Mouse (Mus musculus): ENCODE results near the gene Polr1a. TPM values are rescaled to one million over a fixed set of nuclear protein-coding genes. Genes with fewer than 3 reads are reported as not detected.
A peak's percentile ranks its signal among the peaks of the same experiment; 100 is the strongest.

Gene Polr1a
- polyA plus RNA-seq, 2 experiments from 2014 or later, result 22.7 to 37.1 TPM

- ATAC-seq, result no peak
These were observed 41.7 kb downstream of the Polr1a start for GRCm38 (mm10) chr6:71950592-71950991.

- ATAC-seq, result no peak
These were observed 42.3 kb downstream of the Polr1a start for GRCm38 (mm10) chr6:71951192-71951591.

DNA sequence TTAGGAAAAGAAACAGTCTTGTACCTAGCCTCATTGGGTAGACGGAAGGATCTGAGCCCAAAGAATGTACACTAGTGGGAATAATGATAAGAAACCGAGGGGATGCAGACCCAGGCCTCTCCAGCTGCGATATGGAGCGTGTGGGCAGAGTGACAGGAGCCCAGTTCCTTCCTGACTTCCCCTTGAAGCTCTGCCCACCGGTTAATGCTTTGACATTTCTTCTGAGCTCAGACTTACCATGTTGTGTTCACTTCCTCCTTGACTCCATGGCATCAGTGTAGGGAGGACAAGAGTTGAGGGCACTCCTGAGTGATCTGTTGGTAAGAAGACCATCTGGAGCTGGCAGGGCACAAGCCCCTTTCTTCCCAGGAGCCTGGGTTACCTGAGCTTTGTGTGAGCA, 53.3 kb downstream of the Polr1a start:
- no peak for ATAC-seq

DNA sequence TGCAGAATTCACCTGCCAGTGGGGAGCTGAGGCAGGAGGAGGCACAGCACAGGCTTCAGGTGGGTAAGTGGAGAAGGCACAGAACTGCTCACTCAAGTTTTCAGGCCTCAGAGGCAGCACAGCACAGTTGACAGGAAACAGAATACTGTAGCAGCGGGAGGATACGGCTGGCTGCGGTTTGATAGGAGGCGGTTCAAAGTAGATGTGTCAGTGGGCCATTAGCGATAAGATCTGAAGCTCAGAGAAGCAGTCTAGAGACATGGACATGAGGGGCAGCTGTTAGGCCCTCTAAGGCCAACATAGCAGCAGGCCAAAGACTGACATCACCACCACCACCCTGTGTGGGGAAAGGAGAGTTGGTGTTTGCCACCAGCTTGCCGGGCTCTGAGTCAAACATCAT, 53.9 kb downstream of the Polr1a start:
- peak; percentile 99 for ATAC-seq

DNA sequence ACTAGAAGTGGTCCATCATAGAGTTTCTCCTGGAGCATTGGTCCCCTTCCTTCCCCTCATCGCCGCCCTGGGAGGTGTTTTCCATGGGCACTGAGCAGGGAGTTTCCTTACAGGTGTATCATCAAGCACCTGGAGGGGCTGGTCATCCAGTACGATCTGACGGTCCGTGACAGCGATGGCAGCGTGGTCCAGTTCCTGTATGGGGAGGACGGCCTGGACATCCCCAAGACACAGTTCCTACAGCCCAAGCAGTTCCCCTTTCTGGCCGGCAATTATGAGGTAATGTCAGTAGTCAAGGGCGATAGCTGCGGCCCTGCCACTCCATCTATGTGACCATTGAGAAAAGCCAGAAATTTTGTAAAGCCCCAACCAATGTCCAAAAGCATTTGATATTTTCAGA, 54.7 kb downstream of the Polr1a start:
- ATAC-seq, result no peak

GRCm38 (mm10) chr6:71966683-71967303, 57.9 kb downstream of the Polr1a start:
- no peak for ATAC-seq

DNA sequence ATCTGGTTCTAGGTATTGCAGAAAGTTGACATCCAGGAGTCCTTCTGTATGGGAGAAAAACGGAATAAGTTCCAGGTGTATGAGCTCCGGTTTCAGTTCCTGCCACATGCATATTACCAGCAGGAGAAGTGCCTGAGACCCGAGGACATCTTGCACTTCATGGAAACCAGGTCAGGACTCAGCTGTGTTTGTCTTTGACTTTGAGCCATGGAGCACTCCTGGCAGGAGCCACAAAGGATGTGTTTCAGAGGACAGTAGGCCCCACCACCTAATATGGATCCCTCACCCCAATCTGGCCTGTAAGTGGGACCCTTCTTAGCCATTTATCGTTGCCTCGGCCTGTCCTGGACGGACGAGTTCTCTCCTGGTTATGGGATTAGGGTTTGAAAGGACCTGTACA, 59.0 kb downstream of the Polr1a start:
- ATAC-seq, result no peak

DNA sequence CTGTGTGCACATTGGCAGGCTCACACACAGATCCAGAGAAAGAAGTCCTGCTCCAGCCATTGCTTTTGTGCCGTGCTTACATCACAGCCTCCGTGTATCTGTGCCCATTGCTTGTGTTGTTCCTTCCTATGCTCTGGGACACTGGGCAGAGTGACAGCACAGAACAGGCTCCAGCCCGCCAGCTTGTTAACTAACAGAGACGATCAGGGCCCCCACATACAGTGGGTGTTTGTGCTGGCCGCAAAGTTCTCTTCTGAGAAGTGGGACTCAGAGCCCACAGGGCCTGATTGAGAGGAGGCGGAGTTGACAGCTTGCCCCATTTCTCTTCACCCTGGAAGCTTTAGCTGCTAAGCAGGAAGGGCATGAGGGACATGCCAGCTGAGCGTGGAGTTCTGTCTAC, 60.6 kb downstream of the Polr1a start:
- no peak for ATAC-seq

- ATAC-seq, result no peak
These were observed 61.3 kb downstream of the Polr1a start for GRCm38 (mm10) chr6:71970154-71970553.

DNA sequence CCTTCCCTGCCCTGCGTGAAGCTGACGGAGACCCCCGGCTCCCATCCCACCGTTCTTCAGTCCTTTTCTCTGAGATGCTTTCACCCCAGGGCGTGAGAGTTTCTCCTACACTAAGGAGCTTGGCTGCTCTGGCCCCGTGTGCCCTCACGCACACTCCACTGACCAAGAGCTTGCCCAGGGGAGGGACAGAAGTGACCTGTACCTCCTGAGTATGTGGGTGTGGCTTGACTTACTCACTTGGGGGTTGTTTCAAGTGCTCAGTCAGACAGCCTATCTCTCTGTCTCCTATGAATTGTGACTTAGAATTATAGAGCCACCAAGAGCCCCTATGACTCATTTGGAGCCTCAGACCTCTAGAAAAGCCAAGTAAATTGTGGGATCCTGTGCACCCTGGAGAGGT, 67.7 kb downstream of the Polr1a start:
- ATAC-seq, result no peak

DNA sequence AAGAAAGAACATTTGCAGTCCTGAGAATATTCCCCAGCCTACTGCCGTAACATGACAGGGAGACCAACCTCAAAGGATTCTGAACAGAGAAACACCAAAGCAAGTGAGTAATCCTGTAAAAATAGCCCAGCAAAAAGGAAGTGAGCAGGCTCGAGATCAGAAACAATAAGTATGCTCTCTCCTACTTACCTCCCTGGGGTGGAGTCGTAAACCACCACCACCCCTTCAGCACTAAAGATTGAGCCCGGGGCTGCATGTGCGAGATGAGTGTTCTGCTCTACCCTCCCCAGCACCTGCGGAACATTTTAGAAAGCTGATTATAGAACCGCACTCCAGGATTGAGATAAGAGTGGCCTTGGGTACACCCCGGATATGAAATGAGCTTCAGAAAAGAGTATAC, 71.3 kb downstream of the Polr1a start:
- peak; percentile 79 for ATAC-seq

- no peak for ATAC-seq
These were observed 71.7 kb downstream of the Polr1a start for GRCm38 (mm10) chr6:71980587-71980986.

DNA sequence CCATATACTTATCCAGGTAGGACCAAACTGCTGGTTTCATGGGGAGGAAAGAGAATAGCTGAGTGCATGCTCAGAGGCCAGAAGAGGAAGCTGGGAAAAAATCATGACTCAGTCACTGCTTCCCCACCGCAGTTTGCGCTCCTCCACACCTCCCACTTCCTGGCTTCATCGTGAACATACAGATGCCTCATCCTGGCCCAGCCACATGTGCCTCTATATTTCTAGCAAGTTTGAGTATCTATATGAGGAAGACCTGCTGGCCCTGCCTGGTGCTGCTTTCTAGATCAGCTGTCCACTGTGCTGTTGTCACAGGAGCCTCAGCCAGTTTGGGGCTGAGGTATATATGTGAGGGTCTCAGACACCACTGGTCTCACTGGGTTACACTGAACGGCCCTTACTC, 72.6 kb downstream of the Polr1a start:
- peak; percentile 38 for ATAC-seq

- no peak for ATAC-seq
These were observed 77.1 kb downstream of the Polr1a start for GRCm38 (mm10) chr6:71985984-71986383.

DNA sequence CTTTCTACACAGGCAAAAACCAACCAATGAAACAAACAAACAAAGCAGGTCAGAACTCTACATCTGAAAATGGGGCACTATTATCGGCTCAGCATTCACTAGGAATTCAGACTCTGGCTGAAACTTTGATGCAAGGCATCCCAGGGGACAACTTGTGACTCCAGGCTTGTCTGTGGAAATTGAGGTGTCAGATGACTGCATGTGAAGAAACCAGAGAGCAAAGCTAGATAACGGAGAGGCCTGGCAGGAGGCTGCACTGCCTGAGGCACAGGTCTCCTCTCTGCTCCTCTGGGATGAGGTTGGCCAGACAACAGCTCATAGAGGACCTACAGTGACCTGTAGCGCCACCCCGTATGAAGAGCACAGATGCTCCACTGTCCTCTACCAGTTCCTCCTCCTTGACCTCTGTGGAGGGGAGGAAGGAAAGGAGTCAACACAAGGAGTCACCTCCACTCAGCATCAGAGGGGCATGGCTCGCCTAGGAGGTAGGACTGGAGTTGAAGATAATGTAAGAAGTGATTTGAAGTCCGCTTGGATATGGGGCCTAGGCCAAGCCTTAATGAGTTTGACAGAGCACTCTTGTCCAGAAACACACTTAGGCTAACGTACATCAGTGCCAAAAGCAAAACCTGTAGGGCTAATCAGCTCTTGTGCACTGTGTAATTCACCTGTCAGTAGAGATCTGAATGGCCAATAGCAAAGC, 78.8 kb downstream of the Polr1a start:
- ATAC-seq, result no peak

DNA sequence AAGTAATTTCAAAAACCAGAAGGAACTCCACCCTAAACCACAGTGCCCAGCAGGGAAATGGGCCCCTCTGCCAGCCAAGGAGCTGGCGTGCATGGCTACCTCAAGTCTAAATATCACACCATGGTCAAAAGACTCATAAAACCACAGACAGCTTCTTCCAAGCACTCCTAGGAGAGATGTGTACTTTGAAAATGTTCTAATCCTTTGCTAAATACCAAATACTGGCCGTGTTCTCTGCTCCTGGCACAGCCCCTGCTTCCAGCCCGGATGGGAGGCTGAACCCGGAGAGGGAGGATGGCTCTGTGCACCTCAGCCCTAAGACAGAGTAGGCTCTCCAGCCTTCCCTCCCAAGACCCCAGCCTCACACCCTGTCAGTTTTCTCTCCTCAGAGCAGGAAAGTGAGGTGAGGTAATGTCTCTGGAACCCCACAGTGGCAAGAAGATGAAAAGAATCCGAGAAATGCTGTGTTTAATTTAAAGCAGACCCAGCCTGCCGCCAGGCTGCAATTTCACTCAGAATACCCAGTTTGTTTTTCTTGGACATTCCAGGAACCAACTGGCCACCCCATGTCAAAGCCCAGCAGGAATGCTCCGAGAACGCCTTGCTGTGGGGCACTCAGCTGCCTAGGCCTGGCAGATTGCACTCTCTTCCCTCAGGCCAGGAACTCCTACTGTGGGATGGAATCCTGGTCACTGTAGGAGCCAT, 80.9 kb downstream of the Polr1a start:
- ATAC-seq, result no peak

DNA sequence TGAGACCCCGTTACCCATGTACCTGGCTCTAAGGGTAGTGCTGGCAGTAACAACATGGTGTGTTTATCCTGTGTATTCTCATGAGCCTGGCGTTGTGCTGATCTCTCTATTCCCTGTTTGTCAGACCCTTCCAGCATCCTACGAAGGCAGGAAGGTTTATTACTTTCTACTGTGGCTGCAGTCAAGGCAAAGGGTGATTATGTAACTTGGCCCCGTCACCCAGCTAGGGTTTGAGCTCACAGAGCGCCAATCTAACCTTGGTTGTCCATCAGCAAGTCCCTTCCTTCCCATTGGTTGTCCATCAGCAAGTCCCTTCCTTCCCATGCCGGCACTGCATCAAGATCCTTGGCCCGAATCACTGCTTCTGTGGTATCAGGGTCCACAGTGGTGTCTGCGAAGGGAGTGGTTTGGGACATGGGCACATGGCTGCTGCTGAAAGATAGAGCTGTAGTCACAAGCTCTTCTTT, 81.6 kb downstream of the Polr1a start:
- no peak for ATAC-seq

GRCm38 (mm10) chr6:71991190-71991932, 82.5 kb downstream of the Polr1a start:
- ATAC-seq, result no peak

DNA sequence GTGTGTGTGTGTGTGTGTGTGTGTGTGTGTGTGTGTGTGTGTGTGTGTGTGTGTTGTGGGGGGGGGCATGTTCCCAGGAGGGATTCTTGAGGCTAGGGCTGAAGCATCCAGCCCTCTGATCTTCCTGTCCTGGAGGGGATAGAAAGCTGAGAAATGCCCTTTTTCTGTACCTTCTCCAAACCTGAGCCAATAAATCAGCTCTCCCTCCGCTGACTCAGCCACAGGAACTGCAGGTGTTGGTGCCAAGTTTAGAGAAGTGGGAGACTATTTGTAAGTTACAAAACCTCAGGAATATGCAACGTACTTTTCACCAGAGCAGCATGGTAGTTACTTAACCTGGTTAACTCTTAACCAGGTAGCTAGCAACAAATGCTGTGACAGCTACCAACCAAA, 83.1 kb downstream of the Polr1a start:
- ATAC-seq, result no peak

GRCm38 (mm10) chr6:71994004-71994403, 85.2 kb downstream of the Polr1a start:
- ATAC-seq, result no peak

DNA sequence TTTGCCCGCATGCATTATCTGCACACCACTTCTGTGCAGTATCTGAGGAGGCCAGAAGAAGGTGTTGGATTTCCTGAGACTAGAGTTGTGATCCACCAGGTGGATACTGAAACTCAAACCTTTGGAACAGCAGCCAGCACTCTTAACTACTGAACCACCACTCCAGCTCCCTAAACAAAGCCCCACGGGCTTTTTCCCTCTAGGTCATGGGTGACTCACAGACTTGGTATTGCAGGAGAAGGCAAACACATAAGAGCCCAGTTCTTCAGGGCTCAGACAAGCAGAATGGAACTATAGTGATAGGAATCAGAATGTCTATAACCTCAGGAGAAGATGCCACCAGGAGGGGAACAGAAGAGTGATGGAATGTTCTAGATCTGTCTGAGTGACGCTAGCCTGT, 86.2 kb downstream of the Polr1a start:
- ATAC-seq, result no peak

- ATAC-seq, result no peak
These were observed 88.4 kb downstream of the Polr1a start for GRCm38 (mm10) chr6:71997215-71997614.

DNA sequence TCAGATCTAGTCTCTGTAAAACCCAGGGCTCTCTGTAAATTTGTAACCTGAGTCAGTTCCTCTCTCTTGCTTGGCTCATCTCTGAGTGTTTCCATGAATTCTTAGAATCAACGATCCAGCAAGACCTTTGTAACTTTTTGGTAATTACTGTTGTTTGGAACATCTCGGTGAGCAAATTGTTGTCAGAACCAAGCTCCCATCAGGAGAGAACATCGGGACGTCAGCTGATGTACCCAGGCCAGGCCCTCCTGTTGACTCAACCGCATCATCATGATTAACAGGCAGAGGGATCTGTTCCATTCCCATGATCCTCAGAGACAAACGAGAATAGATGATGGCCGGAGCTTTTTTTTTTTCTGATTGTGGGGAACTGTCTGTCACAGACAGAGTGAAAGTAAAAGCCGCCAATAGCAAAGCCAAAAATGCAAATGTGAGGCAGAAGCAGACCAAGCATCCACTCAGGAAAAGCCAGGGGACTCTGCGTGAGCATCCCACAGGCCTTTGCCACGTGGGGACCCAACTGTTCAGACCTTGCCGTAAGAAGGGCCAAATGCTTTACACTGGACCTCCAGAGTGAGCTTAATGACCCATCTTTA, 91.2 kb downstream of the Polr1a start:
- ATAC-seq, result no peak

All from CD4-positive, CD25-positive, alpha-beta regulatory T cell, adult 4 months (primary cell).